Mouse (Mus musculus): ENCODE measurements at regions not wholly inside any gene's neighbourhood (a gene's known extent, or its start where the extent isn't known, plus 50 kb on each side); places are given as distances from the start of the nearest gene placed in this dataset.

- no peak for ATAC-seq (ENCODE audit: poor library complexity, severe bottlenecking)
Measured at GRCm38 (mm10) chr13:47848371-47849188, 412.4 kb upstream of the Id4 start.

- ATAC-seq (ENCODE audit: poor library complexity, severe bottlenecking), result no peak
Measured at GRCm38 (mm10) chr13:47855422-47856108, 405.5 kb upstream of the Id4 start.

- no peak for ATAC-seq (ENCODE audit: poor library complexity, severe bottlenecking)
Measured at GRCm38 (mm10) chr13:47858946-47859345, 402.1 kb upstream of the Id4 start.

- ATAC-seq (ENCODE audit: poor library complexity, severe bottlenecking), result no peak
Measured at GRCm38 (mm10) chr13:47860316-47860715, 400.7 kb upstream of the Id4 start.

- no peak for ATAC-seq (ENCODE audit: poor library complexity, severe bottlenecking)
Measured at GRCm38 (mm10) chr13:47862896-47863295, 398.1 kb upstream of the Id4 start.

- no peak for ATAC-seq (ENCODE audit: poor library complexity, severe bottlenecking)
Measured at GRCm38 (mm10) chr13:47868656-47869055, 392.4 kb upstream of the Id4 start.

DNA sequence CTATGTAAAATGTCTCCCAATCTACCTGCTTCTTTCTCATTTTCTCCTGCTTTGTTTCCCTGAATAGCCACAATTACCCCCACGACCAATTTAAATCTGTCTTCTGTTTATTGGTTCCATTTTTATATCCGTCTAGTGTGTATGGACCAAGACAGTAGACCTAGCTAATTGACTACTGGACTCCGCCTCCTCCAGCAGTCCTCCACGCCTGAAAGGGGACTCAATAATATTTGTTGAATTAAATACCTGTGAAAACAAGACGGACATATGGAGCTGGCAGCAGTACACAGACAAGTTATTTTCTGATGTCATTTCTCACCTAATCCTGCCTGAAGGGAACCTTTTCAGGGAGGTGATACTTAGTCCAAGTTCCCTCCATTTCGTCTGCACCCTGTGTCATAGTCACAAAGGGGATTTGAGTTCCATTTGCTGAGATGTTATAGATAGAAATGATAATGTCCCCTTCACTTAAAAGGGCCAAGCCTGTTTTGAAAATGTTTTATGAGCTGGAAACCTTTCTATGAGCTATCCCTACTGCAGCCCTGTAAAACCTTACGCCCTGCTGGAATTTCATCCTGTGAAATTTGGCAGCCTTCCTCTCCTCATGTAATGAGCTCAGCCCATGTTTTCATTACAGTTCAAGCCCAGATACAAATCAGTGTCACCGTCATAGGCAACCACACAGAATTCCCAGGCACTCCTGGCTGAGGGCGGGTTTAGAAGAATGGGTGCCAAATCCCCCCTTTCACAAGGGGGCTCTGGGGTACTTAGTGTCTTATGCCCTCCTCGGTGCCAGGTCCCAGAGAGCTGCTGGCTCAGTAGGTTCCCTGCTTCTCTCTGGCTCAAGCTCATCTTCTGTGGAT is 391.1 kb upstream of the Id4 start:
- ATAC-seq (ENCODE audit: poor library complexity, severe bottlenecking), result no peak

DNA sequence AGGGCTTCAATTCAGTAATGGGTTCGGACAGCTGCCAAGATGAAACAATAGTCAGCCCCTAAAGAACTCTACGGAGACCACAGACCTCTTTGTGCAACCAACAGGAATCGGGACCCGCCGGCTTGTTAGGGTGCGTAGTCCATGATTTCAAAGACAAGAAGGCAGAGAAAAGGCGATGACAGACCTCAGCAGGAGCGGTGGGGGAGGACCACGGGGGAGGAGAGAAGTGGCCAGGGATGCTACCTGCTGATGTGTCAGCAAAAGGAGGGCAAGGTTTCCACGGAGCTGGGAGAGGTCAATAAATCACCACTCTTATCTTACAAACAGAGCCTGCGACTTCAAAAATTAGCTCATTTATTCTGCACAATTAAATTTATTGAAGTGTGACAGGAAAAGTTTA is 388.4 kb upstream of the Id4 start:
- no peak for ATAC-seq (ENCODE audit: poor library complexity, severe bottlenecking)

DNA sequence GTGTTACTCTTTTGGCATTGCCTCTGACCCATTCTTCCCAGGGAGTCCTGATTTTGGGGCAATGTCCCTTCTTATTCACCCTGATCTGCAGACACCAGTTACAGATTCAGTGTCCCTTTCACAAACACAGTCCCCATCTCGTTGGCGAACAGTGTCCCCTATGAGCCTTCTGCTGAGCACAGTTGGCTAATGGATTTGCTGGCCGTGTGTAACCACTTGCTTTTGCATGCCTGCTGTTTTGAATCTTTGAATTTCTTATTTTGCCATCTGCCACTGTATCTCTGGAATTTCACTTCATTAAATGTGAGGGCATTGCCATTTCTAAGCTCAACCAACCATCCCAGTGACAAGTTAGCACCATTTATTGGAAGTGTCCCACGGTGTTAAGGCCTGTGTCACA is 368.5 kb upstream of the Id4 start:
- no peak for ATAC-seq (ENCODE audit: poor library complexity, severe bottlenecking)

DNA sequence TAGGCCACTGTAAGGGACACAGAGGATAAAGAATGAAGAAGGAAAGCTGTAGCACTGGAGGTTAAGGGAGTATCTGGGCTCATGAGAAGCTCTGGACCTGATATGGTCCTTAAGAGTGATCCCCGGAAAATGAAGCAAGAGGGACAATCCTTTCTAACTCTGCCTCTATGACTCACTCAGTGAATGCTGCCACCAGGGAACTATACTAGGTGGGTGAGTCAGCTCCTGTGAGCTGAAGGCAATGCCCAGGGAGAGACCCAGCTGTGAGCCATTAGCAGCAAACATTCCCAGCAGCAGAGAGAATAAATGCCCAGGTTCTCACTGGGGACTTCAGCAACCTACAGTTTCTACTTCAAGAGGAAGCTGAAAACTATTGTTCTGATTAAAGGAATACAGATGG is 366.7 kb upstream of the Id4 start:
- ATAC-seq (ENCODE audit: poor library complexity, severe bottlenecking), result no peak

DNA sequence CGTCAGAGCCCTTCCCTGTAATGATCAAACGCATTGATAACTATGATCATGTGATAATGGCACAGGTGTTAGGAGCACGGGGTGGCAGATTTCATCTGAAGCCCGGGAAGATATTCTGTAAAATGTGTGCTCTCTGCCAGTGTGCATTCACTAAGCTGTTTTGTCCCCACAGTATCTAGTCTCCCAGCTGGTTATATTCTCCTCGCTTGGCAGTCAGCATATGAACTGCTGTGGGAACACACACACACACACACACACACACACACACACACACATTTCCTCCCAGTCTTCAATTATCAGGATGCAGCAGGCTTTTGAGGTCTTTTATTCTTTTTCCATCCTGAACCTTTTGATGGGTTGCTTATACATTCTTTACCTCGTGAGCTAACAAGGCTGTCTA is 365.8 kb upstream of the Id4 start:
- ATAC-seq (ENCODE audit: poor library complexity, severe bottlenecking), result no peak

DNA sequence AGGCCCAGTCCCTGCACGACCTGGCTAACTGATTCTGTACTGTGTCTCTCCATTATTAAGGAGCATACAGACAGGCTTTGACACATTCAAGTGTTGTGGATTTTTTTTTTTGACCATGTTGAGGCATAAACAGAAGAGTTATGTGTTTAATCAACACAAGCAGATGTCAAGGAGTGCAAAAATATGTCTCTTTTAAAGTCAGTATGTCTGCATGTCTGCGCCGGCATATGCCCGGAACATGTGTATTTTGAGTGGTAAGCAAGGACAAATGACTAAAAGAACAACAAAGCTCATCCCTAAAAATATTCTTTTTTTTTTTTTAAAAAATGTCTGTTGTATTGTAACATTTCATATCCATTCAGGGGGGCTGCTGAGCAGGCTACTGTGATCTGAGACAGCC is 364.4 kb upstream of the Id4 start:
- ATAC-seq (ENCODE audit: poor library complexity, severe bottlenecking), result no peak

- ATAC-seq (ENCODE audit: poor library complexity, severe bottlenecking), result no peak
Measured at GRCm38 (mm10) chr13:47909851-47910530, 351.0 kb upstream of the Id4 start.

GRCm38 (mm10) chr13:47910531-47910910 is 350.5 kb upstream of the Id4 start:
- no peak for ATAC-seq (ENCODE audit: poor library complexity, severe bottlenecking)

DNA sequence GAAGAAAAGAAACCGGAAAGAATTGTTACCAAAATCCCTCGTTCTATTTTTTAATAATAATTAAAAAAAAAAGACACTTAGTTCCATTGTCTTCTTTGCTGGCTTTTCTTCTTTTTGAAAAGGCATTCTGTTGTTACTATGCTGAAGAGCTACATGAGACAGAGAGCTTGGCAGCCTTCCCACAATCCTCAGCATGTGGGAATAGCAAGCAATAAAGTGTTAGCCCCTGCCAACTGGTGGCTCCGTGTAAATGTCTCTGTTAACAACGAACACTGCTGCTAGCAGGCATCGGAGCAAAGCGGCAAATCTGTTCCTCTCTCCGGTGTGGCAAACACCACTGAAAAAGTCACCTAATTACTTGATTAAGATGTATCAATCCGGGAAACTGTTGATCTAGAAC is 344.6 kb upstream of the Id4 start:
- no peak for ATAC-seq (ENCODE audit: poor library complexity, severe bottlenecking)

GRCm38 (mm10) chr13:47917370-47917769 is 343.7 kb upstream of the Id4 start:
- ATAC-seq (ENCODE audit: poor library complexity, severe bottlenecking), result no peak

GRCm38 (mm10) chr13:47921044-47921443 is 340.0 kb upstream of the Id4 start:
- no peak for ATAC-seq (ENCODE audit: poor library complexity, severe bottlenecking)

DNA sequence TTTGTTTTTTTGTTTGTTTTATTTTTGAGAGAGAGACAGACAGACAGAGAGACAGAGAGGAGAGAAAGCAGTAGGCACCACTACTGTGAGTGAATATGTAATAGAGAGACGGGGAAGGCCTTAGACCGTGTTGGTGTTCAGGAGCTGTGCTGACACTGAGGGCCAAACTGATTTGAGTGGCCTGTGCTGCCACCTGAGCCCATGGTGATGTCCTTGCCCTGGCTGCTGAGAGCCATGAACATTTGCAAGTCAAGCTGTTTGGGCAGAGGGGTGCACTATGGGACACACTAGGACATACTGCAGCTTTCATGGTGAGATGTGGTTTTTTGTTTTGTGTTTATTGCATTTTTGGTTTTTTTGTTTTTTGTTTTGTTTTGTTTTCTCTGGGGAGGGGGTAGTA is 320.3 kb upstream of the Id4 start:
- ATAC-seq (ENCODE audit: poor library complexity, severe bottlenecking), result no peak

DNA sequence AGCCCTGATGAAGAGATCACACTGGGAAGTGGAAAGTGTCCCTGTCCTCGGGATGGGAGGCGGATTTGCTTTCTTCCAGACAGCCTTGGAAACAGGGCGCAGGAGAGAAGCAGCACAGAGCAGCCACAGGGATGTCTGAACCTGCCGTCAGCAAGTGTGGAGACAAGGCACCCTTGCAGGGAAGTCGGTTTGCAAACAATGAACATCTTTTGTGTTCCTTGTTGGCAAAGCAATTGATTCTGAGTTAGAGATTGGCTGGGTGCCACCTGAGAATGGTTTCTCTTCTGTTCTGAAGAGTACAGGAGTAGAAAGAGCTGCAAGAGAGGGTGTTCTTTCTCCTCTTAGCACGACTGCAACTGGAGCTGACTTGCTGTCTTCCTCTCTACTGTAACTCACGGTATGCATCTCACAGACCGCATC is 318.6 kb upstream of the Id4 start:
- ATAC-seq (ENCODE audit: poor library complexity, severe bottlenecking), result no peak

DNA sequence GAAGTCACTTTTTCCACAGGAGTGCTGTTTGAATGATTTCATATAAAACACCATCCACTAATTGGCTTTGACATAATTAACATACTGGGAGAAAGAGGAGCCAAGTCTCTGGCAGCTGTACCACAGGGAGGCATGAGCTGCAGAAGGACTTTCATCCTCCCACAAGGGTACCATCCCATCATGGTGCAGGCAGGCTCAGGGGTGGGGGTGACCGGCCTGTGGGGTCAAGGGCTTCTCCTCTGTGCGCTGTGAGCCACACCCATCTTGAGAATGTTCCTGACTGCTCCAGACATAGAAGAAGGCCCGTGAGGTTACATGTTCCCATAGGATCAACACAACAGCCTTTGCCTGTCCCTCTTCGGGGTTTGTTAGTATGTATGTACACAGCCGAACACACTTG is 317.4 kb upstream of the Id4 start:
- no peak for ATAC-seq (ENCODE audit: poor library complexity, severe bottlenecking)
